Mouse (Mus musculus): ENCODE data around the gene Nav2.
A peak's percentile ranks its signal among the peaks of the same experiment; 100 is the strongest.

Gene Nav2

DNA sequence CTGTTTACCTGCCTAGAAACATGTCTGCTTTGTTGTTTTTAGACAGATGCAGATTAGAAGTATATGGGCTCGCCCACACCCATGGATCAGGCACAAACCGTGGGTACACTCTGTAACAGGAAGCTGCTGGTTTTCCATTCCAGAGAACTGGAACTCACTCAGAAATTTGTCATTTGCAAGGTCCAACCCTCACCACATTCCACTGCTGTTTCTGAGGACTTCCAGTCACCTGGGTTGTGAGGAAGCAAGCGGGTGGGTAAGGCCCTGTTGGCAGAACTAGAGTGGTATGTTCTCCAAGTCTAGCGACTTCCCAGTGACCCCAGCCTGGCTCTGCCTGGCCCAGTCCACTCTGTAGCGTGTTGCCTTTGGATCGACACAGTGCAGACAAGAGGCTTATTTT lies 349.6 kb downstream of the Nav2 start:
- no peak for DNase-seq

DNA sequence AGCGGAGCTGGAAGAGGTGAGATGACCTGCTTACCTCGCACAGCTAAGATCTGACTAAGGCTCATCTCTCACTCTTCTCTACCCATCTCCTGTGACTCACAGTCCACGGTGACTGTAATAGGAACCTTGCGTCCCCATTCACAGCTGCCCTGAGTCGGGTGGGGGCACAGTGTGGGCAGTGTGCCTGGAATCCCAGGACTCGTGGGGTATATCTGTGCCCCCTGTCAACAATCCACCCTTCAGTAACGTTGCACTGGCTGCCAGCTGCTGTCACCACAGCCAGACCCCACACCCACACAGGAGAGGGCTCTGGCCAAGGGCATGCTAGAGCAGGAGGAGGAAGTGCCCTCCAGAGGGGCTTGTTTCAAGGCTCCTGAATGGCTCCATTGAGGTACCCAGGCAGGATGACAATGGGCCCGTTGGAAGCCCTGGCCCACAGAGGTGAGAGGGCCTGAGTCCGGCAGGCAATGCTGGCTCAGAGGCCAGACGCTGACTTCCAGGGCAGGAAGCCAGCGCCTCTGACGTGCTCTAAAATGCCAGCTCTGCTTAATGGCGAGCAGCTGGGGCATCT lies 353.5 kb downstream of the Nav2 start:
- no peak for DNase-seq

DNA sequence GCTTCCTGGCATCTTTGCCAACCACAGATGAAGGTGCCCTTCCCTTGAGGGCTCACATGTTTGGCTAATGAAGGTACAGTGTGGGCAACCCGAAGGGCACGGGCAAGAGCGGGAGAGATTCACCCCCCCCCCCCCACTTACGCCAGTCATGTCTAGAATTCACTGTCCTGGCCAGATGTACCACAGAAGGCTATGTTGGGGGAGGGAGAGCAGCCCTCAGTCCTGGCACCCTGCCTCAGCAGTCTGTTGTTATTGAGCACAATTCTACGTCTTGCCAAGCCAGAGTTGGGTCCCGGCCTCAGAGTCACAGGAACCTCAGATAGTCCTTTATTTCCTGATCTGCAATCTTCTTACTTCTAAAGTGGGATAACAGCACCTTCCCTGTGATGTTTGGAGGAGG lies 357.9 kb downstream of the Nav2 start:
- no peak for DNase-seq

DNA sequence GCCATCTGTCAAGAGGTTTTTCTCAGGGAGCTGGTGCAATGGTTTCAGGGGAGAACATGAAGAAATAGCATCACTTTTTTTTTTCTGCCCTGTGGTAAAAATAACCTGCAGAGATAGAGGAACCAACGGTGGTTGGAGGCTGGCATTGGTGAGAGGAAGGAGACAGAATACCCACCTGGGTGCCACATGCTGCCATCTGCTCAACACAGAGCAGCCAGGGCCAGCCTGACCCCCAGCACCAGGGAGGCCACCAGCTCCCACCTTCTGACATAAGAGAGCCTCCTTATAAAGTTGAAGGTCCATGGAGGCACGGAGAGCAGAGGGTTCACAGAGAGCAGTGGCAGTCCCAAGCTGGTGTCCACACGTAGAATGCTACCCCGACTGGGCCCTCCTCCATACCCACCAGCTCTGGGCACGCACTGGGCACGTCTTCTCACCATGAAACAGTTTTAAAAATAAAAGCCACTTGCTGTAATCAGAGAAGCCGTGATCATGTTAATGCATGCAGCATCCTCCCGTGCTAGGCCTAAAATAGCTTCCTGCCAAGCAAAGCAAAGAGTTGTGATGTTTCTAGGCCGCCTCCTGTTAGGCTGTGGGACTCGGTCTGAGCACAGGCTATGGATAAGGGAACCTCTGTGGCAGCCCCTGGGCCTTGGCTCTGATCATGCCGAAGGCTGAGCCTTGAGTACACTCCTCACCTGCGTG lies 359.3 kb downstream of the Nav2 start:
- no peak for DNase-seq

DNA sequence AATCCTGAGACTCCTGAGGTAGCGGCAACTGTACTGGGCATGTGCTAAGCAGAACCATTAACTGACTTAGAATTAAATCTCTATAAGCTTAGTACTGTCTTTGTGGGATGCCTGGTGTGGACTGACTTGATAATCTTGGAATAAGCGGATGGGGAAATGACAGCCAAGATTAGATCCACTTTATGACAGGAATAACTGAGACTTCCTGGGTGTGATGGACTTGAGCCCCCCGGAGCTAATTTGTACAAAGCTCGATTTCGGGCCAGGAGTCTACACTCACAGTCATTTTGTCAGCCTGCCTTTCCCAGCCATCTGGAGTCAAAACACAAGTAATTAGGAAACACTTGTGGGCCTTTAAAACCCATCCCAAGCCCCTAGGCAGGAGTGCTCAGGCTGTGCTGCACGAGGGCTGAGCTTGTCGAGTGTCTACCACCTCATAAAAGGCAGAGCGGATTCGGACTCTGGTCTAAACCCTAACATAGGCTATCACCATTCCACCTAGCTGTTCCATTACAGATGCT lies 359.9 kb downstream of the Nav2 start:
- DNase-seq, result no peak

DNA sequence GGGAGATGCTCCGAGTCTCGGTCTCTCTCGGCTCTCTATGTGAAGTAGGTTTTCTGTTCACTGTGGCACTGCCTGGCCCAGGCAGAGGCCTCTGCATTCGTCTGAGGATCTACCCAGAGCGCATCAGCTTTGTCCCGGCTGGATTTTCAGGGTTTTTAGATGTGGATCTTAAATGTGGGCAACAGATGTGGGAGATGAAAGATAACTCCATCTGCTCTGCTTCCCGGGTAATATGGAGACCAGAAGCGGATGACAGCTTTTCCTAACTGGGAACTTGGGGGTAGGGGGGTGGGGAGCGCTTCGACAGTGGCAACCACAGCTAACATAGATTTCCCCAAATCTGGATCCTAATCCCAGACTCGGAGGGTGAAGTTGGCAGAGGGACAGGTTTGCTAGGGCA lies 362.3 kb downstream of the Nav2 start:
- no peak for DNase-seq

DNA sequence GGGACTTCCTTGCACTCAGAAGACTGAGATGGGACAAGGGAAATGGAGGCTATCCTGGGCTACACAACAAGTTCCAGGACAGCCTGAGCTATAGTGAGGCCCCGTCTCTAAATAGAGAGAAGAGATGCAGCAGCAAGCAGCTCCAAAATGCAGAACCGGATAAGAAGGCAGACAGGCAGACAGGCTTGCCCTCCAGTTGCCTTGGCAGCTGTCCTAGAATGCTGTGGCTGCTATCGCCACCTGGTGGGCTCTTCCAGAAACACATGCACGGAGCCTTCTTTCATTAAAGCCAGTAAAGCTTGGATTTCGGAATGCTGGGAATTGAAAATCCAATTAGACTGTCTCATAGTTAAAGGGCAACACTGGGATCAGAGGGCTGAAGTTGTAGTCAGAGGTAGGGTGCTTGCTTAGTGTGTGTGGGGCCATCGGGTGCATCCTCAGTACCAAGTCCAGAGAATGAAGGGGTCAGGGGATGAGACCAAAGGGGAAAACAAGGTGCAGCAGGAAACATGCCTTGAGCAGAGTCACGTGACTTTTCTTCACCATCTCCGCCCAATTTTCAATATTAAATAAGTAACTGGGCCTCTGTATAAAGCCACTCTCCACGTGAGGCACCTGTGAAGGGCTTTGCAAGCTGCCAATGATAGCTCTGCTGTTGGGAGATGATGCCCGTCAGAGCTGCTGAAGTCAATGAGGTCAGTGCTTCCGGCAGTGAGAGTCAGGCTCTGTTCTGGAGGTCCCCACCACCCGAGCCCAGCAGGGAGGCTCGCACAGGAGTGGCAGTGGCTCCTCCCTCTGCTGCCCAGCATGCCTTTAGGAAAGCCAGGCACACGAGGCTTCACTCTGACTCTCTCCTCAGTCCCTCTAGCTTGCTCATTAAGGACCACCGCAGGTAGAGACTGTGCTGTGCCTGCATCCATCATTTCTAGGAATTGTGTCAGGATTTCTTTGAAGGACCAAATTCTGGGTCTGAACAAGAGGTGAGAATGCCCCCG lies 364.2 kb downstream of the Nav2 start:
- peak; percentile 54 to 56 for DNase-seq

DNA sequence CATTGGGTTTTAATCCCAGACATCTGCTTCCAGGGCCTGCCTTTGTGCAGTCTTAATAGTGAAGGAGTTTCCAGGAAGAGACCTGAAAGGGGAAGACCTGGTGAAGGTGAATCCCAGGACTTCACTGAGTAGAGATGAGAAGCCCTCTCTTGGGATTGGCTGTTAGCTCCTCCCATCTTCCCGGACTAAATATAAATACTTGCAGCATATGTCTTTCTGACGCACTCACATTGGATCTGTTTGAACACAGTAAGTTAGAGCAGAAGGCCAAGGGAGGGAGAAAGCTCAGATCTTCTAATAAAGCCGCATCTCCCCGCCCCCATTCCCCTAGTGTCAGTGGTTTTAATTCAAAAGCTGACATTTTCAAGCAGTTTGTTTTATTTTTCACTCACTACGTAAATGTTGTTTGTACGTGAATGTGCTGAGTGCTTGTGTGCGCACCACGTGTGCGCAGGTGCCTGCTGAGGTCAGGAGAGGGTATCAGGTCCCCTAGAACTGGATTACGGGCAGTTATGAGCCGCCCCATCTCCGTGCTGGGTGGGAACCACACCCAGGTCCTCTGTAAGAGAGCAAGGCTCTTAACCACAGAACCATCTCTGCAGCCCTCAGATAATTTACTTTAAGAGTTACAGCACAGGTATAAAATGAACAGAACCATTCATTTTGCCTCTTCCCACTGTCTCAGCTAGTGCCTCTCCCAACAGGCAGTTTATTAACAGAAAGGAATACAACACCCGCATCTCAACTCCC lies 365.6 kb downstream of the Nav2 start:
- no peak for DNase-seq

DNA sequence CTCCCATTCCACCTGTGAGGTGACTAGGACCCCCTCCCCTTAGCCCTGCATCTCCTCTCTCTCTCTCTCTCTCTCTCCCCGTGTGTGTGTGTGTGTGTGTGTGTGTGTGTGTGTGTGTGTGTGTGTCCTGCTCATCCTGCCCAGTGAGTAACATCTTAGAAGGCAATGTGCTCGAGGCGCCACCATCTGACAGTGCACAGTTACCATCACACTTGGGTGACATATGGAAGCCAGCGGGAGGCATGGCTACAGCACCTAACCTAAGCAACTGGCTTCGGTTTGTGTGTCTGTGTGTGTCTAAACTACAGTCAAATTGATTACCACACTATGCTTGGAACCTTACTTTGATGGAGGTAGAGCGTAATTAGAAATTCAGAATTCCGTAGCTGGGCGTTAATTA lies 366.2 kb downstream of the Nav2 start:
- no peak for DNase-seq

DNA sequence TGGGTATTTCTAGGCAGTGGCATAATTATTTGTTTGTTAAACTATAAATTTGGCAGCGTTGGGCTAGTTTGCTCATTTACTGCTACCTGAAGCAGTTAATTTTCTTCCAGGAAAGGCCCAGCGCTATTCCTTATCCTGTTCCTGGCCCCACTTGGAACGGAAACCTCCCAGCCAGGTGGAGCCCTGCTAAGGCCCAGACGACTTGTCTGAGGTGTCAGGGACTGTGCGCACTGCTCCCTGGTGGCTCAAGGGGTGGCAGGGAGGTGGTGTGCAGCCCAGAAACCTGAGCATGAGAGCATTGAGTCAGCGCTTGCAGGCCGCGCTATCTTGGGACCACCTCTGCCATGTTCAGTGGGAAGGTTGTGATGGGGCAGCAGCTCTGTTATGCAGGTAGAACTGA lies 367.6 kb downstream of the Nav2 start:
- no peak for DNase-seq

DNA sequence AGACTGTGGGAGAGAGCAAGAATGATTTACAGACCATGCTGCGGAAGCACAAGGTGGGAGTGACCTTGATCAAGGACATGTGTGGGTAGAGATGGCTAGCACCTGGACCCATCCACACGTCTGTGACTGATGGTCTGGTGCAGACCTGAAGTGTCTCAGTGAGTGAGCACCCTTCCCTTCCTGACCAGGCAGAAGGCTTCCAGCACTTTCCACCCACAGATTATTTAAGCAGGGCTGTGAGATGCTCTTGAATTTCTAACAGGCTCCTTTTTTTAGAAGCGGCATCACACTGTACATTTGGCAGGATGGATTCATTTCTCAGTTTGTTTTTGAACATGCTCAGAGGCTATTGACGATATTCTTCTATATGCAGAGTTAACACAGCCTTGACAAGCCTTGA lies 369.2 kb downstream of the Nav2 start:
- no peak for DNase-seq

DNA sequence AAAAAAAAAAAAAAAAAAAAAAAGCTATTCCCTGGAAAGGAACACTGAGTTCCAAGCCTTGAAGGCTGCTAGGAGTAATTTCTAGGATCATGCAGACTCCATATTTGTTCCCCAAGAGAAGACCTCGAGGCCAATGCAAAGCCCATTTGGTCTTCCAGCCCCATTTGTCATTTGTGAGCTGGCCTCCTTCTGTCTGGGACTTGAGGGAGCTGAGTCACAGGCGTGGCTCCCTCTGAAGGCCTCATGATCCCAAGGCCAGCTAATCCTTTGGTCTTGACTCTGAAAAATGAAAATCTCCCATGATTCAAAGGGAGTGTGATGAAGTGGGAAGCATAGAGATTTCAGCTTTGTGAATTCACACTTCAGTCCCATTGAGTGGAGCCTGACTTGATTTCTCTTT lies 370.0 kb downstream of the Nav2 start:
- no peak for DNase-seq

DNA sequence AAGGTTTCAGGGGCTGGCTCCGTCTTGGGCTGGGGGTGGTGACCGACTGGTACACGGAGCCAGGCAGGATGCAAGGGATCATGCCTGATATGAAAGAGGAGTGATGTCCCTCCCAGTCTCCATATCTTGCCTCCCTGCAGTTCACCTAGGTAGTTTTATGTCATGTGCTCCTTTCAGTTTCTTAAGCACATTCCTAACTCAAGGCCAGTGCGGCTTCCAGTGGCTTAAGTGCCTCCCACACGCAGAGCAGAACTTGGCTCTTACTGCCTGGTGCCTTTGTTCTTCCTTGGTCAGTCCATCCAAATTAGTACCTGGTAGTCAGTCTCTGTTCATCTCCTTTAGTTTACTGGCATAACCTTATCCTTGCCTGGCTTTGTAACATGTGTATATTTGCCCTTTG lies 371.9 kb downstream of the Nav2 start:
- DNase-seq, result no peak

DNA sequence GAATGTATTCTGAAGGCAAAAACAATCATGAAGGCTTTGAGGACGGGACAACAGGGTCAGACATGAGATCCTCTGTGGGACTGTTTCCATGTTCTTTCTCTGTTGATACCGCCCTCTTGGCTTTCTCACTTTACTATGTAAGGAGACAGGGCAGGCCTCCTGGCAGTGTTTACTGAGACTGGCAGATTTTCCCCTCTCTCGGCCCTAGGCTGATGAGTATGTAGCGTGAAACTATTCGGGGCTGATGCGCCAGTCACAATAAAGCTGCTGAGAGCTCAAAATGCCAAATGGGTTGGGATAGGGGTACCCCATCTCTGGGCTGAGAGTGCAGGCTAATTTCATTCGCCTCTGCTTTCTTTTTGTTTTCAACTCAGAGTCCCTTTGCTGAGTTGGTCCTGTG lies 373.9 kb downstream of the Nav2 start:
- no peak for DNase-seq

DNA sequence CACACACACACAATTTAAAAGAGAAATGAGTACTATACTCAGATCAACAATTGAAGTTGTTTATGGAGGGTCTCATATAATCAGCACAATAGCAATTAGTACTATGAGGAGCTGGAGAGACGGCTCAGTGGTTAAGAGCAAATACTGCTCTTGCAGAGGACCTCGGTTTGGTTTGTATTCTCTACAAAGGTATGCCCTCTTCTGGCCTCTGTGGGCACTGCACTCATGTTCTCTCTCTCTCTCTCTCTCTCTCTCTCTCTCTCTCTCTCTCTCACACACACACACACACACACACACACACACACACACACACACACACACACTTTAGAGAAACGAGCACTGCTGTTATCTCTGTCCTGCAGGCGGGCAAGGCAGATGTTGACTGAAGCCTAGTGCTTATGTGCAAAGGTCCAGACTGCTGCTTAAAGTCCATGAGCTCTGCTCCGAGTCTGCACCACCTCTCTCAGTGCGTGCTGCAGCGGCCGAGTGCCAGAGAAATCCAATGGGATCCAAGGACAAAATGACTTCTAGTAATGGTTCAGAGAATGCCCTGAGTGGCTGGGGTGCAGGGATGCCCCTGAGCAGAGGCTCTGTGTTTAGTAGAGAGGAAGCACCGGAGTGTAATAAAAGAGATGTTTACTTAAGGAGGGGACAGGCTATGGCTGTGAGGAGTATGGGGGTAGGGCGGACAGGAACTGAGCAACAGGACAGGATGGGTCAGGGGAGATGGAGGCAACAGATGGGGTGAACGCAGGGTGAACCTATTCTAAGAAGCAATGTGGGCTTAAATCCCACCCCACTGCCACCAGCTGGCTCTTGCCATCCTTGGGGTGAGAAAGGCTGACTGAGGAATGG lies 375.2 kb downstream of the Nav2 start:
- no peak for DNase-seq

DNA sequence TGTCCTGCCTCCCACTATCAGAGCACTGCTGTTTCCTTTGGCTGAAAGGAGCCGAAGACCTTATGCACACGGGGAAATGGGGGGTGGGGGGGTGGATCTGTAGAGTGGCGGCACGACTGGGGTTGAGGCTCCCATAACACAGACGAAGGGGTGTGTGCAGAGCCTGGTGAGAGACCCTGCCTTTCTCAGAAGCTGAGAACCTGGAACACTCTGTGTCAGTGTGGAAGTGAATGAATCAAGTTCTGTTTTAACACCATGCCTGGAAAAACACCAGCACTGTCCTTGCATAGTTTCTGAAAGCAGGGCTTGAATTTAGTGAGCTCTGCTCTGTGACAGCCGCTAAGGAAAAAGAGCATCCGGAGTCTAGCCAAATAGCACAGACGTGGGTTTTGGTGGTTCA lies 379.7 kb downstream of the Nav2 start:
- no peak for DNase-seq

DNA sequence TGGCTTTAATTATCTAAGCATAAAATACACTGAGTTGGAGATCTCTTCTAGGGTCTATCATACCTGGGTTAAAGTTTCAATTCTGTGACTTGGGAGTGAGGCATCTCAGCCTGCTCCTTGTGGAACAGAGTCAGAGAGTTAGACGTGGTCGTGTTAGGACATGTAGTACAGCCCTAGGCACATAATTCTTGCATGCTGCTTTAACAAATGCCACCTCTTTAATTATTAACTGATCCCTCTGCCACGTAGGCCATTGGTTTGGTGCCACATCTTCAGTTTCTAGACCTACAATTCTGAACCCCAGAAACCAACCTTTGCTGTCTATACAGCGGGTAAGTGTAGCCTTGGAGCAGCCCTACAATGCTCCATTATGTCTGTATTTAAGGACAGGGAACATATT lies 381.8 kb downstream of the Nav2 start:
- no peak for DNase-seq

DNA sequence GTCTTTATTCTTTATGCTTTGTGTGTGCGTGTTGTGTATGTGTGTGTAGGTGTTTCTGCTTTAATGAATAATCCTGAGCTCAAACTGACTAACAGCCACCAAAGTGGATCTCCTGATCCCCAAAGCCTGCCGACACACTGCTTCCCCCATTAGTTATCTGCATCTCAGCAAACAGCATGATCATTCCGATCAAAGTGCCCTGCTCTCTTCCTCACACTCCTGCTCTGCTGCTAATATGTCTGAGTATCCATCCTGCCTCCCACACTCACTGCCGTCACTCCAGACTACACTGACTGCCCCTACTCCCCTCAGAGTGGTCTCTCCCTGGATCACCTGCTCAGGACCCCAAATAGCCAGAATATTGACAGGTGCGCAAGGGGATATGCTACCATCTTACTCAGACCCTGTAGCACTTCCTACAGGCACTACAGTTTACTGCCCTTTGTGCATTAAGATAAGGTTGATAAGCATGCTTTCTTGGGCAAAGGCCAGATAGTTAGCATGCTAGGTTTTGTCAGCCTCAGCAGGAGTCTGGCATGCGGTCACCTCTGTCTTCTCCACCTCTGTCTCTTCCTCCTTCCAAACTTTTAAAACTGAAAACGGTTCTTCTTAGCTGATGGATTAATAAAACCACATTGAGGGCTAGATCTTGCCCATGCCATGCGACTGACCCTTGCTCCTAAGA lies 382.8 kb downstream of the Nav2 start:
- no peak for DNase-seq

DNA sequence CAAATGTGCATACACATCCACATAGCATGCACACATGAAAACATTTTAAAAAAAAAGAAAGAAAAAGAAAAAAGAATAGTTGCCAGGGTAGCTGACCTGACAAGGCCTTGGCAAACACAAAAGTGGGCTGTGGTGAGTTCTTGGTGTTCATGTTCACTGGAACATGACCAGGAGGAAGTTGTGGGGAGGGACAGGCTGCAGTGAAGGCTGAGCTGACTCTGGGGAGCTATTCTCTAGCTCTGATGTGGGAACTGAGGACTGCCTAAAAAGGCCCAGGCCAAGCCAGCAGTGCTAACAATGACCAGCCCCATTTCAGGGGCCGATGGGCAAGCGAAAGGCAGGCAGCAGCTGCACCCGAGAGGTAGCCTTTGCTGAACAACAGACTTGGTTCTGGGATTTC lies 388.6 kb downstream of the Nav2 start:
- peak; percentile 41 to 44 for DNase-seq

DNA sequence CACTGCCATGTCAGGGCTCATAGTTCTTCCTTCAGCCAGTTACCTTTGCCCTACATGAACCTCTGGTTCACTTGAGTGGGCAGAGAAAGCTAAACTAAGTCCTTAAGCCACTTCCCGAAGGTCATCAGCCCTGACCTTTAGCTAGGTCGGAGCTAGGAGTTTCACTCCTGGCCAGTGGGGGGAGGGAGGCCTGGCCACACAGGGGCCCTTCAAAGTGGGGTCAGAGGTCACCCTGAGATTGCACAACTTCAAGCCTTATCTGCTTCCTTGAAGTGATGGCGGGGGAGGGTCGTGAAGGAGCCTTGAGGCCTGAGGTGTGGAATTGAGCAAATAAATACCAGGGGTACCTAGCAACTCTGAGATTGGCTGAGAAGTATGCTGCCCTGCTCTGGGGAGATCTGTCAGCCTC lies 389.9 kb downstream of the Nav2 start:
- DNase-seq, result no peak

DNA sequence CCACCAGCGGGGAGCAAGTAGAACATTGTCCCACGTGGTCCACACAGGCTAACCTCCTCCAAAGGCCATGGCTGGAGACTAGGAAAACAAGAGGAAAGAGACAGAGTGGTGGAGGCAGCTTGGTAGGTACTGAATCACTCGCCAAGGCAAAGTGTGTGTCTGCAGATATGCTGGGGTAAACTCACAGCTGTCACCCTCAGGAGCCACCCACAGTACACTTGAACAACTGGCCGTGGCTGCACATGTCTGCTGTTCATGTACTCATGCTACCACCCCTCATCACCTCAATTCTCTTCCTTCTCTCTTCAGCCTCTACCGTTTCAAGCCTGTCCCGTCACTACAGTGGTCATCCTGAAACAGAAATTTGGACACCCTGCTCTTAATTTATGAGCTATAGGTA lies 393.0 kb downstream of the Nav2 start:
- no peak for DNase-seq
